Mouse (Mus musculus): ENCODE data around the gene Sox12. TPM values are rescaled to one million over a fixed set of nuclear protein-coding genes. Genes with fewer than 3 reads are reported as not detected.
A peak's percentile ranks its signal among the peaks of the same experiment; 100 is the strongest.
"Not testable (repeated sequence)": the region's sequence is repeated elsewhere in the genome, so short reads cannot be mapped to it uniquely, and the experiment has no call there.

The Sox12 gene
- polyA plus RNA-seq, 1 experiment from 2014 or later = 17.8 TPM

- DNase-seq (ENCODE audit: low spot score, missing footprints); H3K27ac ChIP-seq (ENCODE audit: low read depth, low read length); H3K9ac ChIP-seq (ENCODE audit: low read length); H3K27me3 ChIP-seq (ENCODE audit: control insufficient read depth, insufficient read depth, low read length); H3K4me1 ChIP-seq (ENCODE audit: control insufficient read depth, insufficient read depth, low read length); H3K4me2 ChIP-seq; H3K36me3 ChIP-seq (ENCODE audit: control insufficient read depth, insufficient read depth, low read length); ATAC-seq (ENCODE audit: low FRiP score); H3K4me3 ChIP-seq (ENCODE audit: low read depth, low read length); H3K9me3 ChIP-seq (ENCODE audit: control insufficient read depth, low read length): not testable (repeated sequence)
- WGBS = 82% methylated on average over 2 of the region's 2 CpGs
Observed at GRCm38 (mm10) chr2:152428481-152428880, 30.6 kb upstream of the Sox12 start.

- Histone ChIP-seq H3K9me3 (ENCODE audit: control insufficient read depth, low read length) (no peaks in the 10 kb centered on the region), H3K36me3 (ENCODE audit: control insufficient read depth, insufficient read depth, low read length) (no peaks in the 10 kb centered on the region), H3K27ac (ENCODE audit: low read depth, low read length) (no peak overlapping the region), H3K27me3 (ENCODE audit: control insufficient read depth, insufficient read depth, low read length) (no peaks in the 10 kb centered on the region), H3K4me2 (peak overlapping the region; percentile 18), H3K4me1 (ENCODE audit: control insufficient read depth, insufficient read depth, low read length) (peaks cover 7% of the 10 kb centered on the region; the same call in 1 of the 2 replicates), H3K9ac (ENCODE audit: low read length) (peak overlapping the region; percentile 2; the same call in 1 of the 2 replicates), H3K4me3 (ENCODE audit: low read depth, low read length) (no peak overlapping the region)
- DNase-seq (ENCODE audit: low spot score, missing footprints) = peak; percentile 88
- ATAC-seq (ENCODE audit: low FRiP score) = 0 out of 2 replicates have a peak, but pooled peaks have one; percentile 30
- 4% methylated on average over 12 of the region's 12 CpGs for WGBS
Observed at GRCm38 (mm10) chr2:152427493-152427892, 29.6 kb upstream of the Sox12 start.

DNA sequence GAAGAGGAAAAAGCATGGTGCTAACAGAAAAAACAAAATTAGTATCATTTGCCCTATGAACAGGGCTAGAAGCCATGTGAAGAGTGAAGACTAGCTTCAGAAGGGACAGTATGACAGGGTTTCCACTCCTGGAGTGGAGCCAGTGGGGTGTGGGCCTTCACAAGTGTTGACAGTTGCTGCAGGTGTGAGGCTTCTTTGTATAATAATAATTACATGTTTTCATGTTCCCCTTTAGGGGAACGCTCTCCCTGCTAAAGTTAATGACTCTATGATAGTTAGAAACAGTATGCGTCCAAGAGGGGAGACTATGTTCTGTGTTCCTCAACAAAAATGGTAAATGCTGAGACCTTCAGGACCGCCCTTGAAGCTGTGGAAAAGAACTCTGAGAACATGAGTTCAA is 17.9 kb upstream of the Sox12 start:
- no peaks in the 10 kb centered on the region for H3K36me3 ChIP-seq (ENCODE audit: control insufficient read depth, insufficient read depth, low read length)
- peak overlapping the region; percentile 83; the same call in 1 of the 2 replicates for H3K4me2 ChIP-seq
- peak; percentile 82 for DNase-seq (ENCODE audit: low spot score, missing footprints)
- H3K9ac ChIP-seq (ENCODE audit: low read length) = peak overlapping the region; percentile 98; the same call in 1 of the 2 replicates
- peak overlapping the region; percentile 96; the same call in 1 of the 2 replicates for H3K4me3 ChIP-seq (ENCODE audit: low read depth, low read length)
- WGBS = 93% methylated on average over 3 of the region's 3 CpGs
- ATAC-seq (ENCODE audit: low FRiP score) = no peak
- peaks cover 24% of the 10 kb centered on the region for H3K4me1 ChIP-seq (ENCODE audit: control insufficient read depth, insufficient read depth, low read length)
- H3K27me3 ChIP-seq (ENCODE audit: control insufficient read depth, insufficient read depth, low read length) = no peaks in the 10 kb centered on the region
- H3K9me3 ChIP-seq (ENCODE audit: control insufficient read depth, low read length) = peaks cover 7% of the 10 kb centered on the region; the same call in 1 of the 2 replicates
- no peak overlapping the region for H3K27ac ChIP-seq (ENCODE audit: low read depth, low read length)

DNA sequence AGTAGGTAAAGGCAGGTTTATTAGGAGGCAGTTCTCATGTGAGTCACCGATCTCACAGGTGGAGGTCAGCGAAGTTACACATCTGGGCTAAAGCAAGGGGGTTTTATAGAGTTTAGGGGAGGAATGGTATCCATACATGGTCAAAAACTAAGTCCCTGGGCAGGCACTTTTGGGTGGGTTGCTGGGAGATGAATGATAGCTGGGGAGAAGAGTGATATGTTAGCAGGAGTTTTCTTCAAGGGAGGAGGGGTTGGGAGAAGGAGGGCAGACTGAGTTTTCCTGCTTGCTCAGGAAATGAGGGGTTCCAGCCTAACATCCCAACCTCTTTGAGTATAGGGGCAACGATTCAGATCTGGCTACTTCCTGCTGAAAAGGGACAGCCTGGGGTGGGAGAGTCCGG is 17.4 kb upstream of the Sox12 start, which contains the start of gene 6820408C15Rik:
Gene 6820408C15Rik (plus strand): TSS at position 301 of the 400 bp plus-strand sequence.
- H3K27me3 ChIP-seq (ENCODE audit: control insufficient read depth, insufficient read depth, low read length) = no peaks in the 10 kb centered on the region
- peak within 1 kb of the TSS; percentile 94 for H3K27ac ChIP-seq (ENCODE audit: low read depth, low read length)
- ATAC-seq (ENCODE audit: low FRiP score) (no peak), DNase-seq (ENCODE audit: low spot score, missing footprints) (no peak)
- H3K9ac ChIP-seq (ENCODE audit: low read length) = peak within 1 kb of the TSS; percentile 98
- peak within 1 kb of the TSS; percentile 83 for H3K4me2 ChIP-seq
- H3K4me3 ChIP-seq (ENCODE audit: low read depth, low read length) = peak within 1 kb of the TSS; percentile 96
- 28% methylated on average over 4 of the region's 4 CpGs for WGBS
- peaks cover 7% of the 10 kb centered on the region; the same call in 1 of the 2 replicates for H3K9me3 ChIP-seq (ENCODE audit: control insufficient read depth, low read length)
- no peaks in the 10 kb centered on the region for H3K36me3 ChIP-seq (ENCODE audit: control insufficient read depth, insufficient read depth, low read length)
- peaks cover 29% of the 10 kb centered on the region for H3K4me1 ChIP-seq (ENCODE audit: control insufficient read depth, insufficient read depth, low read length)

DNA sequence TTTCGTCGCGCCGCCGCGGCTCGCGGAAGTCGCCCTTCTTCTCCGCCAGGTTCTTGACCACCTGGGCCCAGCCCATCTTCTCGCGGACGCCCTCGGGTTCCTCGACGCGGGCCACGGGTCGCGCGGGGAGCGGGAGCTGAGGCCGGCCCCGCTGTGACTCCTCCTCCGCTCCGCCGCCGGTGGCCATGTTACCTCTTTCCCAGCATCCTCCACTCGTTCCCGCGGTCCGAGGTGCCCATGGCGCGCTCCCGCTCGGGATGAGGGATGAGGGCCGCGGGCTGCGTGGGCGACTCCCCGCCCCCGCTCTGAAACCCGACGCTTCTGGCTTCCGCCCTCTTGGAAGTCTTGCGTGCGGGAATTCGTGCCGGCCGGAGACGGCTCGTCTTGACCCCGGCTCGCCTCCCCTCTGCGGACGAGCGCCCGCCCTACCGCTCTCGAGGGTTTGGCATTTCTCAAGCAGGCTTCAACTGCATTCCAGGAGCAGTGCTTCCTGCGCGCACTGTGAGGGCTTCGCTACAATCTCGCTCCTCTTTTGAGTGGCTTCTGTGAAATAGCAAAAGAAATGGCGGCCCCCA is 16.8 kb upstream of the Sox12 start, which contains the start of gene Zcchc3:
Gene Zcchc3 (minus strand): TSS at position 437 of the 575 bp plus-strand sequence.
- Histone ChIP-seq H3K4me1 (ENCODE audit: control insufficient read depth, insufficient read depth, low read length) (peaks cover 31% of the 10 kb centered on the region), H3K27ac (ENCODE audit: low read depth, low read length) (peak within 1 kb of the TSS; percentile 94), H3K27me3 (ENCODE audit: control insufficient read depth, insufficient read depth, low read length) (no peaks in the 10 kb centered on the region), H3K9ac (ENCODE audit: low read length) (peak within 1 kb of the TSS; percentile 98), H3K4me2 (peak within 1 kb of the TSS; percentile 83), H3K4me3 (ENCODE audit: low read depth, low read length) (peak within 1 kb of the TSS; percentile 96), H3K36me3 (ENCODE audit: control insufficient read depth, insufficient read depth, low read length) (no peaks in the 10 kb centered on the region), H3K9me3 (ENCODE audit: control insufficient read depth, low read length) (peaks cover 7% of the 10 kb centered on the region; the same call in 1 of the 2 replicates)
- ATAC-seq (ENCODE audit: low FRiP score) (peak; percentile 75), DNase-seq (ENCODE audit: low spot score, missing footprints) (peak; percentile 98)
- WGBS = under 1% methylated on average over 43 of the region's 65 CpGs

DNA sequence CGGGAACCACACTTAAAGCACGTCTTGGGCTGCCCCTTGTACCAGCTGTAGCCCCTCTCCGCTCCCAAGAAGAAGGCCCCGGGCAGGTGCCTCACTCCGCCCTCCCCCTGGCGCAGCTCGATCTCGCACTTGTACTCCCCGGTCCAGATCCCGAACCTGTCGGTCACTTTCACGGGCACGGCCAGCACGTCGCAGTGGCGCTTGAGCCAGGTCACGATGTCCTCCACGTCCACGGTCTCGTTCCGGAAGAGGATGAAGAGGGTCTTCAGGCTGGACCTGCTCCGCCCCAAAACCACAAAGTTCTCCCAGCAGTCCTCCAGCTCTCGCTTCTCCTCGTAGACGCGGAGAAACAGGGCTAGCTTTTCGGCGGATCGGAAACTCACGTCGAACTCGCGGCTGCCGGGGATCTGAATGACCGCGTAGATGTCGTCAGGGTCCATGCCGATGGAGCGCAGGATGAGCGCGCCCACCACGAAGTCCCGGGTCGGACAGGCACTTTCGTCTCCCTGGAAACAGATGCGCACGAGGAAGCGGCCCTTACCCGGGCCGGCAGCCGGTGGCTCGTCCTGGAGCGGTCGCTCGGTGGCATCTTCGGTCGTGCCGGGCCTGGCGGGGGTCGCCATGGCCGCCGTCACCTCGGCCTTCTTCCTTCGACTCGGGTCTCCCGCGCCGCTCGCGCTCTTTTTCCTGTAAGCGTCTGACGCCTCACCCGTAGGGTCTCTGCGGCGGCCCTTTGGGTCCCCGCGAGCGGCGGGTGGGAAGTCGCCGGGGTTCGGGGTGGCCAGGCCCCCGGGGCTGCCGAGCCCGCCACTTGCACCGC is 16.1 kb upstream of the Sox12 start:
- peaks cover 7% of the 10 kb centered on the region; the same call in 1 of the 2 replicates for H3K9me3 ChIP-seq (ENCODE audit: control insufficient read depth, low read length)
- under 1% methylated on average over 85 of the region's 86 CpGs for WGBS
- no peaks in the 10 kb centered on the region for H3K27me3 ChIP-seq (ENCODE audit: control insufficient read depth, insufficient read depth, low read length)
- peaks cover 31% of the 10 kb centered on the region for H3K4me1 ChIP-seq (ENCODE audit: control insufficient read depth, insufficient read depth, low read length)
- peak overlapping the region; percentile 96 for H3K4me3 ChIP-seq (ENCODE audit: low read depth, low read length)
- peak; percentile 13 for ATAC-seq (ENCODE audit: low FRiP score)
- H3K4me2 ChIP-seq = peak overlapping the region; percentile 83
- peak; percentile 96 for DNase-seq (ENCODE audit: low spot score, missing footprints)
- peak overlapping the region; percentile 98 for H3K9ac ChIP-seq (ENCODE audit: low read length)
- H3K36me3 ChIP-seq (ENCODE audit: control insufficient read depth, insufficient read depth, low read length) = no peaks in the 10 kb centered on the region
- peak overlapping the region; percentile 94 for H3K27ac ChIP-seq (ENCODE audit: low read depth, low read length)

DNA sequence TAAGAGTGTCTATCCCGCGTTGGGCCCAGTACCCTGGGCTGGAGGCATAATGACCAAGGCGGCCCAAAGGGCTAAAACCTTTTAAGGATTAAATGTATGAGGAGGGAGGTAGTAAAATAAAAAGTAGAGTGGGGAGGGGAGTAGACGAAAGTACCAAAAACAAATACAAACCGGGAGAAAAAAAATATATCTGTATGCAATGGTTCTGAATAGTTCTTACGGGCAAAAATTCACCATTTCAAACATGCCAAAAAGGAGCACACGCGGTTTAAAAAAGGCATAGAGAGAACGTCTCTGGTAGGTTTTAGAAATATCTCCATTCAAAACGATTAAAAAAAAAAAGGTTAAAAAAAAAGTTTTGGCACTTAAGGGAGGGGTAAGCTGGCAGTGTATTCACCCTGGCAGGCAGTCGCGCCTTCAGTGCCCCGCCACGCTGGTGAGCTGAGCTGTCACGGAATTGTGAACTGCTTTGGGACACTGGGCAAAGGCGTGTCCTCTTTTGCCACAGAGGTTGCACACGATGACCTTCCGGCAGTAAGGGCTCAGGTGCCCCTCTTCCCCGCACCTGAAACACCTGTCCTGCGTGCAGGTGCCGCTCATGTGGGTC is 15.4 kb upstream of the Sox12 start:
- Histone ChIP-seq H3K4me1 (ENCODE audit: control insufficient read depth, insufficient read depth, low read length) (peaks cover 31% of the 10 kb centered on the region), H3K27ac (ENCODE audit: low read depth, low read length) (peak overlapping the region; percentile 94), H3K4me2 (peak overlapping the region; percentile 83), H3K27me3 (ENCODE audit: control insufficient read depth, insufficient read depth, low read length) (no peaks in the 10 kb centered on the region), H3K9ac (ENCODE audit: low read length) (peak overlapping the region; percentile 98), H3K4me3 (ENCODE audit: low read depth, low read length) (peak overlapping the region; percentile 96), H3K36me3 (ENCODE audit: control insufficient read depth, insufficient read depth, low read length) (no peaks in the 10 kb centered on the region), H3K9me3 (ENCODE audit: control insufficient read depth, low read length) (peaks cover 7% of the 10 kb centered on the region; the same call in 1 of the 2 replicates)
- ATAC-seq (ENCODE audit: low FRiP score) = no peak
- DNase-seq (ENCODE audit: low spot score, missing footprints) = peak; percentile 91
- under 1% methylated on average over 21 of the region's 21 CpGs for WGBS

DNA sequence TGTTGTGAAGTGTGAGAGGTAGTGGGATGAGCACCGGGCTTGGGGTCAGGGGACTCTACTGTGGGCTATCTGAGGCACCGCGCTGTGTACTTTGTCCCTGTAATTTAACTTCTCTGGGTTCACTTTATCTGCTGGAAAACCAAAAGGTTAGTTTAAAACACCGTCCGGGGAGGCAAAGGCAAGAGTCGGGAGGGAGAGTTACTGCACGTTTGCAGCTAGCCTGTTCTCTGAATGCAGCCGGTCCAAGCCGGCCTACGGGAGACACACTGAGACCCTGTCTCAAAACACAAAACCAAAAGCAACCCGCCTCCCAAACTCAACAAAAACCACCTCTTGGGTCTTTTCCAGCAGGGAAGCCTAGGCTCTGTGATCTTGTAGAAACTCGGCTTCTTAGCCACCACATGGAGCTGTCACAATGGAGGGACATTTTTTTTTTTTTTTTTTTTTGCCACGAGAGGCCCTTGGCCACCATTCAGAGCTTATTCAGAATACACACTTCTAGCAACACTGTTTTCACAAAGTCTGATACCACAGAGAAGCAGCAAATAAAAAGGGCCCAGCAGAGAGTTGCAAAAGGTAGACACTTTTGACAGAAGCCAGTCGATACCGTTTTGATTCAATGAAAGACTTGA is 14.8 kb upstream of the Sox12 start:
- peak overlapping the region; percentile 54; the same call in 1 of the 2 replicates for H3K27ac ChIP-seq (ENCODE audit: low read depth, low read length)
- peak overlapping the region; percentile 98 for H3K9ac ChIP-seq (ENCODE audit: low read length)
- peak; percentile 92 for DNase-seq (ENCODE audit: low spot score, missing footprints)
- H3K27me3 ChIP-seq (ENCODE audit: control insufficient read depth, insufficient read depth, low read length) = no peaks in the 10 kb centered on the region
- H3K9me3 ChIP-seq (ENCODE audit: control insufficient read depth, low read length) = peaks cover 7% of the 10 kb centered on the region; the same call in 1 of the 2 replicates
- peak overlapping the region; percentile 83 for H3K4me2 ChIP-seq
- H3K4me1 ChIP-seq (ENCODE audit: control insufficient read depth, insufficient read depth, low read length) = peaks cover 31% of the 10 kb centered on the region
- no peak for ATAC-seq (ENCODE audit: low FRiP score)
- WGBS = 2% methylated on average over 15 of the region's 15 CpGs
- peak overlapping the region; percentile 96 for H3K4me3 ChIP-seq (ENCODE audit: low read depth, low read length)
- H3K36me3 ChIP-seq (ENCODE audit: control insufficient read depth, insufficient read depth, low read length) = no peaks in the 10 kb centered on the region

Data from midbrain, embryonic 11.5 days (tissue).